Mouse (Mus musculus) erythroid progenitor cell, adult 5-6 weeks (primary cell): ENCODE results near the gene Smpd3. TPM values are rescaled to one million over a fixed set of nuclear protein-coding genes. Genes with fewer than 3 reads are reported as not detected.

ENCODE experiments used
- ATAC-seq: replicated peaks from 2 replicates; pipeline ENCODE4 v1.8.0; 2016; ENCODE audit warnings: moderate number of reproducible peaks, mild to moderate bottlenecking, moderate TSS enrichment, inconsistent platforms; ENCODE audit not compliant: poor library complexity, low FRiP score, severe bottlenecking
- total RNA-seq, 2 experiments: library from RNA; stranded (forward) in 1 of 2; stranded (reverse) in 1 of 2; fragments of 150-400 nt in 1 of 2; fragments of 186-747, 209-891 nt in 1 of 2; gene quantifications; 2 replicates each; pipeline versions ENCODE4 v1.2.3 to v1.2.4; 2015 to 2017; ENCODE audit warnings: low replicate concordance in 2 of 2

The Smpd3 gene
- total RNA-seq, 2 experiments from 2014 or later: not detected

- ATAC-seq: no peak
Observed at GRCm38 (mm10) chr8:106299686-106300085, 38.1 kb downstream of the Smpd3 start.

GRCm38 (mm10) chr8:106298846-106299245 is 38.9 kb downstream of the Smpd3 start:
- no peak for ATAC-seq

GRCm38 (mm10) chr8:106298261-106298660 is 39.5 kb downstream of the Smpd3 start:
- no peak for ATAC-seq

GRCm38 (mm10) chr8:106292484-106293396 is 45.0 kb downstream of the Smpd3 start:
- no peak for ATAC-seq

- no peak for ATAC-seq
Observed at GRCm38 (mm10) chr8:106289464-106289863, 48.3 kb downstream of the Smpd3 start.

GRCm38 (mm10) chr8:106288732-106289131 is 49.1 kb downstream of the Smpd3 start:
- no peak for ATAC-seq

- no peak for ATAC-seq
Observed at GRCm38 (mm10) chr8:106287445-106287844, 50.3 kb downstream of the Smpd3 start.

GRCm38 (mm10) chr8:106280844-106281243 is 56.9 kb downstream of the Smpd3 start:
- ATAC-seq: no peak

GRCm38 (mm10) chr8:106280154-106280553 is 57.6 kb downstream of the Smpd3 start:
- no peak for ATAC-seq

- ATAC-seq: no peak
Observed at GRCm38 (mm10) chr8:106278367-106279042, 59.3 kb downstream of the Smpd3 start.

- ATAC-seq: no peak
Observed at GRCm38 (mm10) chr8:106276709-106277317, 61.0 kb downstream of the Smpd3 start.

GRCm38 (mm10) chr8:106273468-106273867 is 64.3 kb downstream of the Smpd3 start:
- no peak for ATAC-seq

GRCm38 (mm10) chr8:106271378-106271777 is 66.4 kb downstream of the Smpd3 start:
- no peak for ATAC-seq

GRCm38 (mm10) chr8:106270804-106271203 is 67.0 kb downstream of the Smpd3 start:
- no peak for ATAC-seq

- no peak for ATAC-seq
Observed at GRCm38 (mm10) chr8:106268710-106269346, 69.0 kb downstream of the Smpd3 start.

GRCm38 (mm10) chr8:106265398-106265797 is 72.4 kb downstream of the Smpd3 start:
- no peak for ATAC-seq

GRCm38 (mm10) chr8:106263928-106264327 is 73.9 kb downstream of the Smpd3 start:
- no peak for ATAC-seq

- ATAC-seq: no peak
Observed at GRCm38 (mm10) chr8:106262343-106262742, 75.4 kb downstream of the Smpd3 start.

GRCm38 (mm10) chr8:106260894-106261293 is 76.9 kb downstream of the Smpd3 start:
- ATAC-seq: no peak

- no peak for ATAC-seq
Observed at GRCm38 (mm10) chr8:106259579-106260255, 78.1 kb downstream of the Smpd3 start.
